In genomic region chr13:21313903-21314302, GRCm38 (mm10) we compare ENCODE assay signal across 33 mouse cellular contexts. TPM values are rescaled to one million over a fixed set of nuclear protein-coding genes. Genes with fewer than 3 reads are reported as not detected.
"Had no signal": no experiment of that assay in that cellular context is flagged by ENCODE, and none has a peak within 500 bp of the region (broad histone marks: within the 10 kb centered on the region; RNA-seq: fewer than 3 reads in every experiment).

No protein-coding gene starts in this region.

- H3K4me1 ChIP-seq: embryonic facial prominence, embryonic 12.5 days; embryonic facial prominence, embryonic 13.5 days; embryonic facial prominence, embryonic 15.5 days; forebrain, embryonic 12.5 days; forebrain, embryonic 13.5 days; forebrain, embryonic 15.5 days had no signal

- H3K4me2 ChIP-seq: embryonic facial prominence, embryonic 12.5 days; embryonic facial prominence, embryonic 13.5 days; embryonic facial prominence, embryonic 15.5 days; forebrain, embryonic 12.5 days; forebrain, embryonic 13.5 days; forebrain, embryonic 15.5 days had no signal

- H3K9ac ChIP-seq: embryonic facial prominence, embryonic 12.5 days; embryonic facial prominence, embryonic 13.5 days; embryonic facial prominence, embryonic 15.5 days; forebrain, embryonic 12.5 days; forebrain, embryonic 13.5 days; forebrain, embryonic 15.5 days; forebrain, postnatal 0 days had no signal

- H3K36me3 ChIP-seq: embryonic facial prominence, embryonic 10.5 days; embryonic facial prominence, embryonic 12.5 days; embryonic facial prominence, embryonic 13.5 days; embryonic facial prominence, embryonic 15.5 days; forebrain, embryonic 10.5 days; forebrain, embryonic 12.5 days; forebrain, embryonic 15.5 days had no signal

- H3K9me3 ChIP-seq: embryonic facial prominence, embryonic 10.5 days; embryonic facial prominence, embryonic 12.5 days; embryonic facial prominence, embryonic 13.5 days; embryonic facial prominence, embryonic 15.5 days; forebrain, embryonic 10.5 days; forebrain, embryonic 12.5 days; forebrain, embryonic 13.5 days; forebrain, embryonic 15.5 days had no signal

- H3K27me3 ChIP-seq: embryonic facial prominence, embryonic 12.5 days; embryonic facial prominence, embryonic 13.5 days; embryonic facial prominence, embryonic 15.5 days; forebrain, embryonic 12.5 days; forebrain, embryonic 13.5 days; forebrain, embryonic 15.5 days had no signal

- H3K27ac ChIP-seq: embryonic facial prominence, embryonic 10.5 days; embryonic facial prominence, embryonic 12.5 days; embryonic facial prominence, embryonic 13.5 days; embryonic facial prominence, embryonic 15.5 days; forebrain, embryonic 10.5 days; forebrain, embryonic 12.5 days; forebrain, embryonic 13.5 days; forebrain, embryonic 15.5 days; gastrocnemius, adult 2 months; heart, adult 2 months had no signal

- ATAC-seq: forebrain, embryonic 13.5 days; forebrain, embryonic 14.5 days; forebrain, embryonic 15.5 days; forebrain, embryonic 16.5 days; forebrain, postnatal 0 days had no signal

- H3K4me3 ChIP-seq: embryonic facial prominence, embryonic 10.5 days; embryonic facial prominence, embryonic 12.5 days; embryonic facial prominence, embryonic 13.5 days; embryonic facial prominence, embryonic 15.5 days; erythroblast, embryonic 14.5 days; forebrain, embryonic 10.5 days; forebrain, embryonic 12.5 days; forebrain, embryonic 13.5 days; forebrain, embryonic 15.5 days; gastrocnemius, adult 2 months; heart, adult 2 months had no signal

- DNase-seq: cerebellum, adult 8-10 months; cerebellum, adult 9-10 months; cerebellum, adult 9-11 months; cerebellum, postnatal 10 days; cerebellum, postnatal 14 days; cerebellum, postnatal 25 days; cerebellum, postnatal 36 days; embryo, embryonic 11 days; forebrain, postnatal 0 days; gastrocnemius, adult 2 months; gastrocnemius, postnatal 10 days; gastrocnemius, postnatal 14 days; gastrocnemius, postnatal 25 days; gastrocnemius, postnatal 36 days; heart, adult 18-20 months; heart, adult 2 months had no signal

RNA-seq across cellular contexts. Expression of gene Gpx6, which starts 2.0 kb away (rescaled TPM):
- polyA plus RNA-seq: embryonic facial prominence, embryonic 14.5 days; embryonic facial prominence, embryonic 15.5 days; erythroblast, embryonic 14.5 days; forebrain, embryonic 11.5 days; forebrain, embryonic 12.5 days; forebrain, embryonic 13.5 days; forebrain, embryonic 14.5 days; forebrain, embryonic 15.5 days; forebrain, embryonic 16.5 days; heart, adult 2 months had no signal

RNA-seq across cellular contexts. Expression of gene Gpx5, which starts 21.4 kb away (rescaled TPM):
- polyA plus RNA-seq: embryonic facial prominence, embryonic 10.5 days; embryonic facial prominence, embryonic 11.5 days; embryonic facial prominence, embryonic 12.5 days; embryonic facial prominence, embryonic 13.5 days; embryonic facial prominence, embryonic 14.5 days; embryonic facial prominence, embryonic 15.5 days; erythroblast, embryonic 14.5 days; forebrain, embryonic 10.5 days; forebrain, embryonic 11.5 days; forebrain, embryonic 12.5 days; forebrain, embryonic 13.5 days; forebrain, embryonic 14.5 days; forebrain, embryonic 15.5 days; forebrain, embryonic 16.5 days; forebrain, postnatal 0 days; frontal cortex, adult 2 months; heart, adult 2 months had no signal

RNA-seq across cellular contexts. Expression of gene Olfr1367, which starts 32.8 kb away (rescaled TPM):
- polyA plus RNA-seq: cortical plate, adult 2 months; embryonic facial prominence, embryonic 10.5 days; embryonic facial prominence, embryonic 11.5 days; embryonic facial prominence, embryonic 12.5 days; embryonic facial prominence, embryonic 13.5 days; embryonic facial prominence, embryonic 14.5 days; embryonic facial prominence, embryonic 15.5 days; erythroblast, embryonic 14.5 days; forebrain, embryonic 10.5 days; forebrain, embryonic 11.5 days; forebrain, embryonic 12.5 days; forebrain, embryonic 13.5 days; forebrain, embryonic 14.5 days; forebrain, embryonic 15.5 days; forebrain, embryonic 16.5 days; forebrain, postnatal 0 days; frontal cortex, adult 2 months; gonadal fat pad, adult 2 months; heart, adult 2 months had no signal
